Mouse (Mus musculus): ENCODE results near the gene Gpc4. TPM values are rescaled to one million over a fixed set of nuclear protein-coding genes. Genes with fewer than 3 reads are reported as not detected.

The Gpc4 gene
- total RNA-seq, 2 experiments from 2014 or later, result 29.8 to 45.5 TPM

DNA sequence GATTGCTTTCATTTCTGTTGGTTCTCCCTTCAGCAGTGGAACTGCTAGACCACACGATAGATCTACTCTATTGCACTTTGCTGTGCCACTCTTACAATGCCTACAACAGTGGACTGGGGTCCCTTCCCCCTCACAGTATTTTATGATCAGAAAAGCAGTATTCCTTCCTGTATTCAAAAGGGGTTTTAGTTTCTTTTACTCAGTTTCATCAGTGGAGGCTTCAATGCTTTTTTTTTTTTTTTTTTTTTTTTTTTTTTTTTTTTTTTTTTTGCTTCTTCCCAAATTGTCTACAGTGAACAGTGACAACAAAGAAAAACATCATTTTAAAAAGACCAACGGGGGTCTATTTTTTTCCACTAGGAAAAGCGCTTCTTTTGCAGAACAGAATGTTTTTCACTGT lies 81.5 kb downstream of the Gpc4 start:
- no peak overlapping the region for H3K27ac ChIP-seq
- DNase-seq, result no peak
- H3K4me3 ChIP-seq, result no peak overlapping the region
- intact Hi-C loops (cut with DNase I), result no loop called here
- TF ChIP-seq CTCF (IDR thresholded peaks at IDR 0.05), result no peak

DNA sequence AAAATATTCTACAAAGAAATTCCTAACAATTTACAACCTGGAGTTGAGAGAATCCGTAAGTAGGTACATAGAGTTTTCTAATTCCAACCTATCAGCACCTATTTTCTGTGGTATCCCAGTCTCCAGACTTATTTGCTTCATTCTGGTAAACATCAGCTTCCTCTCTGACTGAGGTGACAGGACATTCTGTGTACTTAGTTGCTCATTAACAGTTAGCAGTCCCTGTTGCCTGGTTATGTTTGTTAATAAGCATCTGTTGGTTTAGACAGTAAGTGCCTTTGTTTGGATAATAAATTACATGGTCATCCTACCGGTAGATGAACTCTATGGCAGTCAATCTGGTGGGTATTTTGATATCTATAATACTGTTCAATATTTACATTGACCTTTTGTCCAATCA lies 92.6 kb downstream of the Gpc4 start:
- no peak for DNase-seq
- Histone ChIP-seq H3K27ac (no peak overlapping the region), H3K4me3 (no peak overlapping the region)
- intact Hi-C loops (cut with DNase I), result no loop called here
- no peak for TF ChIP-seq CTCF (IDR thresholded peaks at IDR 0.05)

DNA sequence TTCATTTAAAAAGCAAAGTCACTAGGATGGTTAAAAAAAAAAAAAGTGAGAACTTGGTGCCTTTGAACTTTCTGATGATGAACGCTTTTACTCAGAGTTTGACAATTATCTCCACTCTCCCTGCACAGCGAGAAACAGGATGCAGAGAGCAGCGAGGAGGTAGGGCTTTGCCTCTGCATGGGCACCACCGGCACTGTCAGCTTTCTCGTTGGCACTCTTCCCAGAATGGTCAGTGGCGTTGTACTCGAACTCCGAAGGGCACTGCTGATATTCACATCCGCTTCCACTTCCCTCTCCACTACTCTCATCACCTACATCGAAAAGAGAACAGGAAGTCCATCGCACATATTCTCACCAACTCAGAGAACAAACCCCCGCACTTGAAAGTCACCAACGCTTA lies 111.6 kb downstream of the Gpc4 start:
- intact Hi-C loops (cut with DNase I), result no loop called here
- DNase-seq, result no peak
- Histone ChIP-seq H3K4me3 (no peak overlapping the region), H3K27ac (no peak overlapping the region)
- TF ChIP-seq CTCF (IDR thresholded peaks at IDR 0.05), result no peak

DNA sequence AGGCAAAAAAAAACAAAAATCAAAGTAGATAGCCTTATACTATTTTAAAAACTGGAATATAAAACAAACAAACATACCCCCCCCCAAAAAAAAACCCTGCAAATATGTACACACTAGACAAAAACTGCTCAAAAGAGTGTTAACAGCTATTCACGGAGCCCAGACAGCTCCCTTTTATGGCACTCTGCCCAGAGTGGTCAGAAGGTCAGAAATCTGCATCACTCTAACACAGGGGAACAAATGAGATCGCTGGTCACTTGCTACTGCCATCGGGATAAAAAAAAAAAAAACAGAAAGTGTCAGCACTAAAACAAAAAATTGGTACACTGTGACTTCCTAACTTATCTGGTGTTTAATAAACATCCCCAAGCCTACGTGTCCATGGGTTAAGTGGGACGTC lies 113.0 kb downstream of the Gpc4 start:
- TF ChIP-seq CTCF (IDR thresholded peaks at IDR 0.05), result no peak
- H3K4me3 ChIP-seq, result no peak overlapping the region
- peak; percentile 24 for DNase-seq
- intact Hi-C loops (cut with DNase I), result no loop called here
- no peak overlapping the region for H3K27ac ChIP-seq

DNA sequence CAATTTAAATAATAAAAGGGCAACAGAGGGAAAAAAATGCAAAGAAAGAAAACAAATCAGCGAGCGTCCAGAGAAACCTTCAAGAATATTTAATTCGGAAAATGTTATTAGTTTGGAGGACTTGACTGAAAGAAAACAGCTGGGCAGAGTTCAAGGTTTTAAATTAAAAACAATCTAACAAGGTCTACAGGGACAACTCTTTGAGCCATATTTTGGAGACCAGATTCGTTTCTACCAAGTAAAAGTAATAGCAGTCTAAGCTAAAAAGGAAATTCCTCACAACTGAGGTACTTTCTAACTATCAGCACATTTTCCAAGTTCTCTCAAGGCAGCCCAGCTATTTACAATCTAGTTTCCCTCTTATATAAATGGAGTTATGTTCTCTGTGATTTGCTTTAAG lies 114.1 kb downstream of the Gpc4 start:
- intact Hi-C loops (cut with DNase I), result no loop called here
- TF ChIP-seq CTCF (IDR thresholded peaks at IDR 0.05), result no peak
- DNase-seq, result no peak

DNA sequence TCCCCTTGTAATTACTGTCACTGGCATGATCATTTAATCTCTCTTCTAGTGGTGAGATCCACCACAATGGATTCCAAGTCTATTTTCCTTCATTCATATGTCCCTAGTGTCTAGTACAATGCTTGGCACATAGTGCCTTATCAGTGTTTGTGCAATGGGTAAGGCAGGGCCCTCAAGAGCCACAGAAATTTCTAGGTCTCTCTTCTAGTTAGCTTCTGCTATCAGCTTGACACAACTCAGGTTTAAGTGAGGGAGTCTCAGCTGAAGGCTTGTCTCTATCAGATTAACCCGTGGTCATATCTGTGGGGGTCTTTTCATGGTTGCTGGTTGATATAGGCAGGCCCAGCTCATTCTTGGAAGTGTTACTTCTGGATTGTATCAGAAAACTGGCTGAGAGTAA lies 125.2 kb downstream of the Gpc4 start:
- Histone ChIP-seq H3K4me3 (no peak overlapping the region), H3K27ac (no peak overlapping the region)
- TF ChIP-seq CTCF (IDR thresholded peaks at IDR 0.05), result no peak
- DNase-seq, result no peak
- intact Hi-C loops (cut with DNase I), result no loop called here

More for the DNA sequence above, 114.1 kb downstream of the Gpc4 start:
- Histone ChIP-seq H3K27ac (no peak overlapping the region), H3K4me3 (no peak overlapping the region)

DNA sequence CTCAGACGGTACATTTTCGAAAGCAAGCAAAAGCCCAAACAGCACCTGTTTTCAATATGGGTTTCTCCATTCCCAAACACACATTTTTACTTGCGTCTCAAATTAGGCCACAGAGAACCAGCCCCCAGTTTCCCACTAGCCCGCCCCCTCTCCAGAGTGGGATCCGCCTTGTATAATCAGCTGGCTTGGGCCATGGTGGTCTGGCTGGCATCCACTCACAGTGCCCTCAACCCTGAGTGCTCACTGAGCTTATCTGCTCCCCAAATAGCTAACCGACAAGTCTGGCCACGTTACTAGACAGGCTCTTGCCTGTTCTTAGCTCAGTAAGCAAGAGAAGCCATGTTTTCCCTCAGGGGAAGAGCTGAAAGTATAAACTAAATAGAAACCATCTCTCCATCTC lies 134.9 kb downstream of the Gpc4 start:
- intact Hi-C loops (cut with DNase I), result no loop called here
- Histone ChIP-seq H3K4me3 (no peak overlapping the region), H3K27ac (no peak overlapping the region)
- DNase-seq, result no peak
- no peak for TF ChIP-seq CTCF (IDR thresholded peaks at IDR 0.05)

DNA sequence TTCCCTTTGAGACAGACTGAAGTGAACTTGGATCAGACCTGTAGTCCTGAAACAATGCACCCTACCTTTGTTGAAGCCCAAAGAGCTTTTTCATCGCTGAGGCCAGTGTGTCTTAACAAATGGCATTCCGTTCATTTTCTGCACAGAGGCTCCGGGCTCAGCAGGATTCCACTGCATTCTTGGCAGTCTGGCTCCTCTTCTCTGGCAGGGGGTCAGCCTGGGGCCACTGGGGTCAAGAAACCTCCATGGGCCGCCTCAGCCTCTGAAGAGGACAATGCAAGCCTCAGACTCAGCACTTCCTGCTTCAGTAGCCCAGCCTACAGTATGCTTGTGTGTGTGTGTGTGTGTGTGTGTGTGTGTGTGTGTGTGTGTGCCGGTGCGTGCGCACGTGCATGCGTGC lies 147.4 kb downstream of the Gpc4 start:
- TF ChIP-seq CTCF (IDR thresholded peaks at IDR 0.05), result no peak
- DNase-seq, result peak; percentile 21

More for the DNA sequence above, 147.4 kb downstream of the Gpc4 start:
- Histone ChIP-seq H3K27ac (no peak overlapping the region), H3K4me3 (no peak overlapping the region)
- intact Hi-C loops (cut with DNase I), result no loop called here

Other genes starting within 250 kb of the Gpc4 start
- gene 1700080O16Rik, start 192.5 kb downstream of the Gpc4 start, total RNA-seq (2021), result not detected

Measured in gastrocnemius, adult 2 months (tissue).